Mouse (Mus musculus): Measurements from ENCODE around the gene Pik3r5. TPM values are rescaled to one million over a fixed set of nuclear protein-coding genes. Genes with fewer than 3 reads are reported as not detected.

Gene Pik3r5
- total RNA-seq, 1 experiment = 0.94 TPM

DNA sequence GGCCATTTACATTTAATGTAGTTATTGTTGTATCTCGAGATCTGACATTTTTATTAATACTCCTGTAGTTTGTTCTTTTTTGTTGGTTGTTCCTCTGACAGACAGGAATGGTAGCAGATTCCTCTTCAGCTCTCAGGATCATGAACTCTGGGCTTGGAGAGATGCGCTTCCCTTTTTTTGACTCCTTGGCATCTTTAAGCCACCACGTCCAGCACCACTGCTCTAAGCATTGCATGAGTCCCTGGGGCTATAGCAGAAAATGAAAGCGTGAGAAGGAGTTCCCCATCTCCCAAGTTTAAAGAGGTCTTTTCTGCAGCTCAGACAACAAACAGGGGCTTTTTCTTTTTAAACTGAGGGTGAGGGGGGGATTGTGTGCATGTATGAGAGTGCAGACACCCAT lies 87.4 kb downstream of the Pik3r5 start:
- TF ChIP-seq HCFC1 (IDR thresholded peaks at IDR 0.05; ENCODE audit: borderline replicate concordance, insufficient read depth, low read length) (no peak), MAFK (IDR thresholded peaks at IDR 0.05; ENCODE audit: insufficient read depth, low read depth, low read length) (no peak), ZC3H11A (IDR thresholded peaks at IDR 0.05; ENCODE audit: borderline replicate concordance, low read depth, low read length) (no peak), ZNF384 (IDR thresholded peaks at IDR 0.05; ENCODE audit: low read depth, low read length) (no peak), CHD2 (IDR thresholded peaks at IDR 0.05; ENCODE audit: low read depth, low read length) (no peak)
- Histone ChIP-seq H3K4me1 (ENCODE audit: control insufficient read depth in 2 of 2, insufficient read depth in 2 of 2, low read length in 2 of 2, poor library complexity in 1 of 2) (no peaks in the 10 kb centered on the region), H3K27ac (ENCODE audit: insufficient read depth, low read depth, low read length, poor library complexity, severe bottlenecking) (no peak overlapping the region), H3K4me3 (ENCODE audit: insufficient read depth in 1 of 2, low read depth in 1 of 2, low read length in 2 of 2, poor library complexity in 1 of 2, severe bottlenecking in 1 of 2) (no peak overlapping the region), H3K9ac (ENCODE audit: insufficient read depth, low read depth, low read length, poor library complexity, severe bottlenecking) (no peak overlapping the region), H3K36me3 (ENCODE audit: control insufficient read depth, insufficient read depth, low read length, poor library complexity, severe bottlenecking) (no peaks in the 10 kb centered on the region), H3K9me3 (ENCODE audit: control insufficient read depth, insufficient read depth, low read depth, low read length) (no peaks in the 10 kb centered on the region)
- no peak for DNase-seq (ENCODE audit: low read depth, low spot score)
- in situ Hi-C loops (cut with MboI; ENCODE audit: low sequenced_read_pairs in 2 of 2, unreplicated experiment in 2 of 2) = no loop called here

DNA sequence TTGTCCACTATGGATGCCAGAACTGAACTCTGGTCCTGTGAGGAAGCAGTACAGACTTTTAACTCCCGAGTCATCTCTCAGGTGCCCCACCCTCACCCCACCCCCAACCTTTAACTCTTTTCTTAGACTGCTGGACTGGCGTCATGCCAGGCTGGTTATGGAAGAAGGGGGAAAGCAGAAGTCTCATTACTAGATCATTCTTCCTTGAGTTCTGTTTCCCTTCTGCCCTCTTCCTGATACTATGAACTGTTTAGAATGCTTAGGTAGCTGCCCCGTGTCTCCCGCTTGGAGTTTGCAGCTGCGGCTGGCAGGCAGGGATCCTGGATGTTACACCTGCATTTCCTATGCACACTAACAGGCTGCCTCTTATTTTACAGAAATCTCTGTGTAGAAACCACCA lies 87.9 kb downstream of the Pik3r5 start:
- in situ Hi-C loops (cut with MboI; ENCODE audit: low sequenced_read_pairs in 2 of 2, unreplicated experiment in 2 of 2) = no loop called here
- no peaks in the 10 kb centered on the region for H3K4me1 ChIP-seq (ENCODE audit: control insufficient read depth in 2 of 2, insufficient read depth in 2 of 2, low read length in 2 of 2, poor library complexity in 1 of 2)
- no peak overlapping the region for H3K4me3 ChIP-seq (ENCODE audit: insufficient read depth in 1 of 2, low read depth in 1 of 2, low read length in 2 of 2, poor library complexity in 1 of 2, severe bottlenecking in 1 of 2)
- no peaks in the 10 kb centered on the region for H3K36me3 ChIP-seq (ENCODE audit: control insufficient read depth, insufficient read depth, low read length, poor library complexity, severe bottlenecking)
- no peak overlapping the region for H3K9ac ChIP-seq (ENCODE audit: insufficient read depth, low read depth, low read length, poor library complexity, severe bottlenecking)
- H3K27ac ChIP-seq (ENCODE audit: insufficient read depth, low read depth, low read length, poor library complexity, severe bottlenecking) = no peak overlapping the region
- DNase-seq (ENCODE audit: low read depth, low spot score) = no peak
- TF ChIP-seq HCFC1 (IDR thresholded peaks at IDR 0.05; ENCODE audit: borderline replicate concordance, insufficient read depth, low read length) = no peak
- TF ChIP-seq CHD2 (IDR thresholded peaks at IDR 0.05; ENCODE audit: low read depth, low read length) = no peak
- TF ChIP-seq ZC3H11A (IDR thresholded peaks at IDR 0.05; ENCODE audit: borderline replicate concordance, low read depth, low read length) = no peak
- no peak for TF ChIP-seq MAFK (IDR thresholded peaks at IDR 0.05; ENCODE audit: insufficient read depth, low read depth, low read length)
- no peak for TF ChIP-seq ZNF384 (IDR thresholded peaks at IDR 0.05; ENCODE audit: low read depth, low read length)
- no peaks in the 10 kb centered on the region for H3K9me3 ChIP-seq (ENCODE audit: control insufficient read depth, insufficient read depth, low read depth, low read length)

DNA sequence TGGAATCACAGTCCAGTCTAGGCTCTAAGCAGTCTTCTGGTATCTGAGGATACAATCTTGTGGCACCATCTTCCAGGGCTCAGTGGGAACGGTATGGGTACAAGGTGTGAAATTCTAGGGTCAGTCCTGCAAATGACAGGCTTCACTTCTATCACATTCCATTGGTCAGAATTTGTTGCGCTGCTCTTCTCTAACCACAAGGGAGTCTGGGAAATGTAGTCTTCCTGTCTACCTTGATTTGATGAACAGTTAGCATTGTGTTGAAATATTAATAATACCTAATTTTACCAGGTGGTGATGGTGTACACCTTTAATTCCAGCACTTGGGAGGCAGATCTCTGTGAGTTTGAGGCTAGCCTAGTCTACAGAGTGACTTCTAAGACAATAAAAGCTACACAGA lies 88.5 kb downstream of the Pik3r5 start:
- no peaks in the 10 kb centered on the region for H3K9me3 ChIP-seq (ENCODE audit: control insufficient read depth, insufficient read depth, low read depth, low read length)
- H3K9ac ChIP-seq (ENCODE audit: insufficient read depth, low read depth, low read length, poor library complexity, severe bottlenecking) = no peak overlapping the region
- peak; percentile 62; the same call in 1 of the 2 replicates for TF ChIP-seq HCFC1 (IDR thresholded peaks at IDR 0.05; ENCODE audit: borderline replicate concordance, insufficient read depth, low read length)
- no peak for TF ChIP-seq CHD2 (IDR thresholded peaks at IDR 0.05; ENCODE audit: low read depth, low read length)
- no peak for TF ChIP-seq ZNF384 (IDR thresholded peaks at IDR 0.05; ENCODE audit: low read depth, low read length)
- no peak for TF ChIP-seq MAFK (IDR thresholded peaks at IDR 0.05; ENCODE audit: insufficient read depth, low read depth, low read length)
- no peak for DNase-seq (ENCODE audit: low read depth, low spot score)
- H3K36me3 ChIP-seq (ENCODE audit: control insufficient read depth, insufficient read depth, low read length, poor library complexity, severe bottlenecking) = no peaks in the 10 kb centered on the region
- in situ Hi-C loops (cut with MboI; ENCODE audit: low sequenced_read_pairs in 2 of 2, unreplicated experiment in 2 of 2) = no loop called here
- H3K27ac ChIP-seq (ENCODE audit: insufficient read depth, low read depth, low read length, poor library complexity, severe bottlenecking) = no peak overlapping the region
- H3K4me1 ChIP-seq (ENCODE audit: control insufficient read depth in 2 of 2, insufficient read depth in 2 of 2, low read length in 2 of 2, poor library complexity in 1 of 2) = no peaks in the 10 kb centered on the region
- no peak overlapping the region for H3K4me3 ChIP-seq (ENCODE audit: insufficient read depth in 1 of 2, low read depth in 1 of 2, low read length in 2 of 2, poor library complexity in 1 of 2, severe bottlenecking in 1 of 2)

DNA sequence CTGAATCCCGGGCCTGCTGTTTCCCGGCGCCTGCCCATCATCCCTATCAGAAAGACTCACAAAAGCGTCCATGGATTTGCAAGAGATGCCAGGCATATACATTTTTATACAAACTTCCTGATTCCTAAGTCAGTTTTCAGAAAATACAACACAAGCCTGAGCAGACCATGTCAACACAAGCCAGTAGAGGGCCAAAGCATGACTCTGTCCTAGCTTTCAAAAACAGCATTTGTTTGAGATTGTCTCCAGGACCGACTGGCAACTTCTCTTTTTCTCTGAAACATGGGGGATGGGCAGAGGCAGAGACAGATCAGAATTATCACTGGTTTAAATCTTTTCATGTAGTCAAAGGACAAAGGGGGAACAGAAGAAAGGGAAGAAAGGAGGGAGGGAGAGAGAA lies 89.4 kb downstream of the Pik3r5 start:
- Histone ChIP-seq H3K9me3 (ENCODE audit: control insufficient read depth, insufficient read depth, low read depth, low read length) (no peaks in the 10 kb centered on the region), H3K9ac (ENCODE audit: insufficient read depth, low read depth, low read length, poor library complexity, severe bottlenecking) (no peak overlapping the region), H3K27ac (ENCODE audit: insufficient read depth, low read depth, low read length, poor library complexity, severe bottlenecking) (no peak overlapping the region), H3K4me3 (ENCODE audit: insufficient read depth in 1 of 2, low read depth in 1 of 2, low read length in 2 of 2, poor library complexity in 1 of 2, severe bottlenecking in 1 of 2) (no peak overlapping the region), H3K36me3 (ENCODE audit: control insufficient read depth, insufficient read depth, low read length, poor library complexity, severe bottlenecking) (no peaks in the 10 kb centered on the region), H3K4me1 (ENCODE audit: control insufficient read depth in 2 of 2, insufficient read depth in 2 of 2, low read length in 2 of 2, poor library complexity in 1 of 2) (no peaks in the 10 kb centered on the region)
- in situ Hi-C loops (cut with MboI; ENCODE audit: low sequenced_read_pairs in 2 of 2, unreplicated experiment in 2 of 2) = no loop called here
- no peak for DNase-seq (ENCODE audit: low read depth, low spot score)
- TF ChIP-seq MAFK (IDR thresholded peaks at IDR 0.05; ENCODE audit: insufficient read depth, low read depth, low read length) = no peak
- TF ChIP-seq HCFC1 (IDR thresholded peaks at IDR 0.05; ENCODE audit: borderline replicate concordance, insufficient read depth, low read length) = no peak
- TF ChIP-seq CHD2 (IDR thresholded peaks at IDR 0.05; ENCODE audit: low read depth, low read length) = no peak
- no peak for TF ChIP-seq ZC3H11A (IDR thresholded peaks at IDR 0.05; ENCODE audit: borderline replicate concordance, low read depth, low read length)
- TF ChIP-seq ZNF384 (IDR thresholded peaks at IDR 0.05; ENCODE audit: low read depth, low read length) = no peak

DNA sequence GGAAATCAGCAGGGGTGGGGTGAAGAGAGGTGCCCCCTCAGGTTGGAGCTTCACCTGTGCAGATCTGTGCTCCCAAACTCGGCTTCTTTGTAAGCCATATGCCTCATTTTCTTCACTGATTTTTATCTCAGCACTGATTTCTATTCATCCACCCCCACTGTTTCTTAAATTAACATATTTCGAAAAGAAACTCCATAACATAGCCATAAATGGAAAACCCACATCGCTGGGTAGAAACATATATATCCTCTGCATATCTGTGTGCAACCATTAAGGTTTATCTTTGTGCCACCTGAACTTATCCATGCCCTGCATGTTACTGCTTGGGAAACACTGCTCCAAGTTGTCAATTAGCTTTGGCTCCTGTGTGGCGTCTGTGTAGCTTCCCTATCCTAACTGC lies 94.5 kb downstream of the Pik3r5 start:
- H3K36me3 ChIP-seq (ENCODE audit: control insufficient read depth, insufficient read depth, low read length, poor library complexity, severe bottlenecking) = no peaks in the 10 kb centered on the region
- H3K4me3 ChIP-seq (ENCODE audit: insufficient read depth in 1 of 2, low read depth in 1 of 2, low read length in 2 of 2, poor library complexity in 1 of 2, severe bottlenecking in 1 of 2) = no peak overlapping the region
- peaks cover 0 to 2% of the 10 kb centered on the region in 2 experiments; a peak in 1 of 4 replicates for H3K4me1 ChIP-seq (ENCODE audit: control insufficient read depth in 2 of 2, insufficient read depth in 2 of 2, low read length in 2 of 2, poor library complexity in 1 of 2)
- in situ Hi-C loops (cut with MboI; ENCODE audit: low sequenced_read_pairs in 2 of 2, unreplicated experiment in 2 of 2) = no loop called here
- no peak for TF ChIP-seq HCFC1 (IDR thresholded peaks at IDR 0.05; ENCODE audit: borderline replicate concordance, insufficient read depth, low read length)
- TF ChIP-seq ZNF384 (IDR thresholded peaks at IDR 0.05; ENCODE audit: low read depth, low read length) = no peak
- TF ChIP-seq CHD2 (IDR thresholded peaks at IDR 0.05; ENCODE audit: low read depth, low read length) = no peak
- TF ChIP-seq ZC3H11A (IDR thresholded peaks at IDR 0.05; ENCODE audit: borderline replicate concordance, low read depth, low read length) = no peak
- no peak for TF ChIP-seq MAFK (IDR thresholded peaks at IDR 0.05; ENCODE audit: insufficient read depth, low read depth, low read length)
- H3K9ac ChIP-seq (ENCODE audit: insufficient read depth, low read depth, low read length, poor library complexity, severe bottlenecking) = no peak overlapping the region
- H3K9me3 ChIP-seq (ENCODE audit: control insufficient read depth, insufficient read depth, low read depth, low read length) = no peaks in the 10 kb centered on the region
- no peak overlapping the region for H3K27ac ChIP-seq (ENCODE audit: insufficient read depth, low read depth, low read length, poor library complexity, severe bottlenecking)
- DNase-seq (ENCODE audit: low read depth, low spot score) = no peak
